Mouse (Mus musculus) kidney, adult 2 months (tissue): ENCODE results near the gene Fsip1.

Experiments used
- CTCF ChIP-seq: fragments of 200-500 bp; conservative IDR thresholded peaks from 2 replicates; pipeline ENCODE4 v1.5.1; 2011; ENCODE audit warnings: low read depth, mild to moderate bottlenecking, control low read depth, low read length, moderate library complexity, mixed read lengths; ENCODE audit not compliant: insufficient read depth, insufficient read length
- POLR2A ChIP-seq: fragments of 200-500 bp; IDR thresholded peaks from one replicate; pipeline ENCODE4 v1.6.1; 2011; ENCODE audit warnings: low read depth, low read length, control low read depth

DNA sequence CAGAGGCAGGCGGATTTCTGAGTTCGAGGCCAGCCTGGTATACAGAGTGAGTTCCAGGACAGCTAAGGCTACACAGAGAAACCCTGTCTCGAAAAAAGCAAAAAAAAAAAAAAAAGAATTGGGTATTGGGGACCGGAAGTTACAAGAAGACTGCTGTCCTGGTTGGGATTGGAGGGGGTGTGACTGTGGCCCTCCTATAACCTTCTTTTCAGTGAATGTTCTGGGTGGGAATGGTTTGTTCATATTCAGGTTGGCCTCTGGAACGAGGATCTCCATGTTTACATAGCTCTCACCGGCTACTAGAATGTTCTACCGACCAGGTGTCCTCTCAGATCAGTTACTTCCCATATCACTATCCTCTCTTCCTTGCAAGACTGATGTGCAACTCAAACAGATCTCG, 328 bp upstream of the Fsip1 start:
- TF ChIP-seq CTCF, result no peak
- TF ChIP-seq POLR2A, result no peak
